Mouse (Mus musculus) left cerebral cortex, postnatal 14 days (tissue): ENCODE measurements around the gene Bmpr1b. TPM values are rescaled to one million over a fixed set of nuclear protein-coding genes. Genes with fewer than 3 reads are reported as not detected.

Experiments used
- DNase-seq, 2 experiments: peaks; one replicate each; pipeline ENCODE4 v3.0.0; 2021 to 2022; ENCODE audit warnings: low spot score in 2 of 2, mixed read lengths in 1 of 2
- intact Hi-C: fragments of 180-260 bp; cut with DNase I; formaldehyde crosslinking; loops from one replicate; pipeline ENCODE4 v1.15.1; 2025
- total RNA-seq, 2 experiments: library from RNA; stranded (reverse); gene quantifications; 2 replicates each; pipeline ENCODE4 v1.2.3; 2021

The Bmpr1b gene
- total RNA-seq, 2 experiments from 2014 or later, result 14.3 to 16.4 TPM

DNA sequence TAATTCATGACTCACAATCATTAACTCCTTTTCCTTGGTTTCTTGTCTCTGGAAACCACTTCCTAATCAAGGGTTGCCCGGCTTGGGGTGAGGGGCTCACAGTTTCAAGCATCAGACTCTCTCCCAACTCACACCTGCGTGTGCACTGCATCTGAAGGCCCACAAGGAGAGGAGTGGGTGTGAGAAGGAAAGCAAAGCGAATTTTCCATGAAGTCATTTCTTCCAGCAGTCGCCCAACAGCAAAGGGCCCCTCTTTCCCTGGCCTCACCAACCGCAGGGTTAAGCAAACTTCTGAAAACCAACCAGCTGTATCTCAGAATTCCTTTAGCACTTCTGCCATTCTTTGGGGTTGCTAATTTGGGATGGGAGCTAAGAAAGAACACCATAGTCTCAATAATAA lies 46.8 kb downstream of the Bmpr1b start:
- intact Hi-C loops, result no loop called here
- no peak for DNase-seq

DNA sequence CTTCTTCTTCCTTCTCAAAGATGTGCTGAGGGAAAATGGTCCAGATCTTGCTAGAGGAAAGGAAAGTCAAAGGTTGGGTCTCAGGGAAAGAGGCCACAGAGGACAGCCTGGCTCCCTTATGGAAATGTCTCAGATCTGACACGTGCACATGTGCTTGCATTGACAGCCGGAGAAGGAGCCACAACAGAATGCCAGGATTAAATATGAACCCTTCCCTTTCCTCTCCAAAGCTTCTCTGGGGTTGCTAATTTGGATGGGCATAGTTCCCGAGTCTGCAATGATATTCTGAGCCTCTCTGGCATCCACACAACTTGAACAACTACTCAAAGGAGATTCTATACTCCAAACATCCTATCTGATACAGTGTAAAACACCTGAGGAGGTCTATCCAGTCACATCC lies 48.4 kb downstream of the Bmpr1b start:
- DNase-seq, result no peak
- intact Hi-C loops, result no loop called here

DNA sequence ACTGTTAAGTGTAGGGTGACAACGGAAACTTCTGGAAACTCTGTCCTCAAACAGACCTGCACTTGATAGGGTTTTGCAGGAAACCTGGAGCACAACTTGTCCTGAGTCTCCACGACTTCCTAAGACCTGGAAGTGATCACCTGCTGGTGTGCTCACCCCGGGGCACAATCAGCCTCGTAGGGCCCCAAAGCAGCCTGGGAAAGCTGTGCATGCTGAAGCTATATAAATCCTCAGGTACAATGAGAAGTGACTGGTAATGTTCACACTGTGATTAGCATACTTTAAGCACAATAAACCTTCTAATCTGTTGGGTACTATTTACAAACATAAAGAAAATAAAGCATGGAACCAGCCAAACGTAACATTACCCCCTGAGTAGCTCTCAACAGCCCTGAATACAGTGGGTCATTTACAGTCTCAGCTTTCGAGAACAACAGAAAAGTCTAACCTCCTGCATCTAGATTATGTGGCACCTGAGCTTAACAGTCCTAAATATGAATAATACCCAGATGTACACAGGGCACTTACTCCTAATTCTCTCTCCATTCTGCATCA lies 54.4 kb downstream of the Bmpr1b start:
- intact Hi-C loops, result no loop called here
- DNase-seq, result no peak

DNA sequence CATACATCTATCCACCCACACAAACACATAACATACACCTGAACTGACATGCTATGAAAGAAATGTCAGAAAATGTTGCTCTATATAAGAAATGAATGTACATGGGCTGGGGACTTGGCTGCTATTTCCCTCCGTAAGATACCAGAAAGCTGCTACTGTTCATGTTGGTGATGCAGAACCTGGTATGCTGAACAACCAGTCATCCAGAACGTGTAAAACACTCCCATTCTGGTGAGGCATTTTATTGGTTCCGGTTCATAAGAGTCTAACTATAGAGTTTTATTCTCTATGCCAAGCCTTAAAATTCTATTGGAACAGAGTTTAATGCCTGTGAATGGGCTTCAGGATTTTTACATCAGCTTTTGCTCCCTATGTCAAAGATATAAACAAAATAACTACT lies 55.0 kb downstream of the Bmpr1b start:
- intact Hi-C loops, result no loop called here

DNA sequence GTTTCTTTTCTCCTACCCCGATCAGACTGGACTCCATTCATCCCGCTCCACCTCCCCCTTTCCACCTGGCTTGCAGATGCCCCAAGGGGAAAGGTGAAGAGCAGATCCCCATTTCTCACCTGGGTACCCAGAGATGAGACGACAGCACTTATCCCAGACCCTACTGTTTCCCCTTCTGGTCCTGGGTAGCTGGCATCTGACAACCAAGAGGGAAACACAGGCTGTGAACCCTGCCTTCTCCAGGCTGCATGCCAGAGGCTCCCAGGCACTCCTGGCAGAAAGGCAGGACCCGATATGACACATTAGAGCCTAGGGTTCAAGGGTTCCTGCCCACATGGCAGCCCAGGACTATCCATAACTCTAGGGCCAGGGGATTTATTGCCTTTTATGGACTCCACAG lies 56.0 kb downstream of the Bmpr1b start:
- intact Hi-C loops, result no loop called here
- DNase-seq, result no peak

More for the DNA sequence above, 55.0 kb downstream of the Bmpr1b start:
- DNase-seq, result no peak

DNA sequence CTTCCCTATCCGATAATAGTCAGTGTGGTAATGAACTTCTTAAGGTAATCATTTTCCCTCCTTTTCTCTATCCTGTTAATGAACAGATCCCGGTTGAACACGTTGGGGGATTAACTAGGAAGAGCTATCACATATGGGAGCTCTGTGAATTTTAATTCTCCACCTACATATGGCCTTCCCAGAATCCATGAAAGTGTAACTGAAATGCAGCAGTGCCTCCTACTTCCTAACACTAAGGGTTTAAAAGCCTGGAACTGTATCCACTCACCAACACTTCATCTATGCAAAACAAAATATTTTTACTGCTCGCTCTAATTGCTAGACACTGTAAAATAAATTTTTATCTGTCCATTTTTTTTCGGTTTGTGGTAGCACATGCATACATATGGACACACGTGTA lies 63.0 kb downstream of the Bmpr1b start:
- peak in 1 of 2 experiments; percentile 7 for DNase-seq
- intact Hi-C loops, result no loop called here

DNA sequence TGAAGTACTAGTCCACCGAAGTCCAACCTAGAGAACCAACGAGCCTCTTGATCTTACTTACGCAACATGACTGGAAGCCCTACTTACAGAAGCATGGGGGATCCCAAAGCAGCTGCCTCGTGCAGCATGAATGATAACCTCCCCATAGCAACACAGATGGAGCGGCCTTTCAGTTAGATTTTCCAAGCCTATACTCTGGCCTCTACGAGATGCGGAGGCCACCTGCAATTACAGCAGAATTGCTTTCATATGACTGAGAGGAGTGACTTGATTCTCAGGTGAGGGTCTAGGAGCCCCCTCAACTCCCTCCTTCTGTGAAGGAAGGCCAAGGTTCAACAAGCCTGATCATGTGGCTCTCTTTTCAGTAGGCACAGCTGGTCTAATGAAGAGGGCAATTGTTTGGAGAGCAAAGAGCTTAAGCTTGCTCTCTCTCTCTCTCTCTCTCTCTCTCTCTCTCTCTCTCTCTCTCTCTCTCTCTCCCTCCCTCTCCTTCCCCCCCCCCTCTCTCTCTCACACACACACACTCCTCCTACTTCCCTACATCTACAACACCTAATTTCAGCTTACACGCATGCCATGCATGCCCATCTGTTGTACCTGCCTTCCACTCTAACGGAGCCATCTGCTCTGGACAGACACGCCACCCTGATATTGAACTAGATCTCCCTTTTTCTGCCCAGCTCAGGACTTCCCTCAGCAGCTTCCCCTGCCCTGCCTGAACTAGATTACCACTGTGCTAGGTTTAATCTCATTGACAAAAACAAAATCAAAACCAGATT lies 65.0 kb downstream of the Bmpr1b start:
- intact Hi-C loops, result no loop called here
- DNase-seq, result no peak

DNA sequence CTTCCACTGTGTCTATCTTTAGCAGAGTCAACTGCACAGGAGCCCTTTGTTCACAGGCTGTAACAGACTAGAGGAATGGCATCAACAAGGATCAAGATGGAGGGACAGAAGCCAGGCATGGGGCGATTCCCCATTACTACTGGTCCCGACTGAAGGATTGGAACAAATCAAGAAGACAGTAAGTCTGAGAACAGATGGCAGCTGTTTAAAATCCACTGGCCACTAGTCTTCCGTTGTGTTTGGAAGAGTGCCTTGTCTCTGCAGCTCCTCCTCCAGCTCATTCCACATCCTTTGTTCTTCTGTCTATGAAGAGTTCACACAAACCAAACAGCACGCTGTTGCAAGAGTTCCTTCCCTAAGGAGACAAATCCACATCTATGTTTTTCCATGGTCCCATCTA lies 65.6 kb downstream of the Bmpr1b start:
- intact Hi-C loops, result no loop called here
- DNase-seq, result no peak

DNA sequence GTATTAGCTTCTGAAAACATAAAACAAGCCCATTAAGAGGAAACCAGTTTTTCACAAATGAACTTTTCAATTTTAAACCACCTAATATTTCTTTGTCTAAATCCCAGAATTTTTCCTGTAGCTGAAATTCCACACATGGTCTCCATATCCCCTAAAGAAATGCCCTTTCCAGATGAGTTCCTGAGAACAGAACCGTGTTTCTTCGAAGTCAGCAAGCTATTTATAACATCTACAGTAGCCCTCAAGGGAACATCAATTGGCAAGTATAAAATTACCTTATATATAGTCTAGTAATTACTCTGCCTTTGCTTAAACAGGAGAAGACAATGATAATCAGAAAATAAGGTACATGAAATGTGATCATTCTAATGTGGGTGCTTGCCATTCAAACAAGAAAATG lies 70.1 kb downstream of the Bmpr1b start:
- intact Hi-C loops, result no loop called here
- no peak for DNase-seq

DNA sequence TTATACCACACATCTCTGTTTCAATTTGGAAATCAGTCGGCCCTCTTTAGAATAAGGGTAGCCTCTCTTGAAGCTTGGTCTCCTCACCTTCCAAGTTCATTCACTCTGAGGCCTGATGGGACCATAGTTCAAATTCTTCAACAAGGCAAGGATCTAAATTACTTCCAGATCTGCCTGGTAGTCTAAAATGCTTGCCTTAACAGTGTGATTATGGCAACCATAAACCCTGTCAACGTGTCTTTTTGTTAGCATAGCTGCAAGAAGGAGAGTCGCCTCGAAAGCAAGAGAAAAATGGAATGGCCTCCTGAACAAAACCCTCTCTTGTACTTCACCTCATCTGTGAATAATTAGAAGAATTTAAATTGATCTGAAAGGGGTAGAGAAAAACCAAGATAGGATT lies 75.2 kb downstream of the Bmpr1b start:
- intact Hi-C loops, result no loop called here
- DNase-seq, result no peak

DNA sequence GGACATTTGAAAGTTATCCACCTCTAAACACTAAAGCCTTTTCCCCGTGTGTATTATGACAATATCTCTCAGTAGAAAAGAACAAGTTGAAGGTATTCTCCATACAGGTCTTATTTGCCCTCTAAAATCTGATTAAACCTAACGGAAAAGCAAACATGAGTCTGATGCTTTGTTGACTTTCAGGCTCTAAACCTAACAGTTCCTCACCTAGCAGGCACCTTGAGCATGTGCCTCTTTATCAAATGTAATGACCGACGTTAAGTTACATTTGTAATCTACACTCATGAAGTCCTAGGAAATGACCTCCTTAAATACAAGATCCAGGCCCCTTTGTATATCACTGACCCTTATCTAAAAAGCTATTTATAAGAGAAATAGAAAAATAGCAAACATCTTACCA lies 79.5 kb downstream of the Bmpr1b start:
- DNase-seq, result no peak
- intact Hi-C loops, result no loop called here

DNA sequence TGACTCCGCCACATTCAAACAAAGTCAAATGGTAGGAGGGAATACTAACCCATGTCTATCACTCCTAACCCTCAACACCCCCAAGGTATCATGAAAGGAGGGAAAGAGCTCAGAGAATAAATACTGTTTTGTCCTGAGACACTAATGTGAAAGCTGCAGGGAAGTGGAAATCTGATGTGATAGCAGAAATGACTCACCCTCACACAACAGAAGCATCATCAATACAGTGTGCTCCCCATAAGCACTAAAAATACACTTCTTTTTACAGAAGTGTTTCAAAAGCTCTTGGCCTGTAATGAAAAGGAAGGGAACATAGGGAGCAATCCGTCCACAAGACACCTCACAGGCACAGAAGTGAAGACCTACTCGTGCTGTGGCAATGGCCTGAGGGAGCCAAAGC lies 83.3 kb downstream of the Bmpr1b start:
- intact Hi-C loops, result no loop called here
- DNase-seq, result no peak

DNA sequence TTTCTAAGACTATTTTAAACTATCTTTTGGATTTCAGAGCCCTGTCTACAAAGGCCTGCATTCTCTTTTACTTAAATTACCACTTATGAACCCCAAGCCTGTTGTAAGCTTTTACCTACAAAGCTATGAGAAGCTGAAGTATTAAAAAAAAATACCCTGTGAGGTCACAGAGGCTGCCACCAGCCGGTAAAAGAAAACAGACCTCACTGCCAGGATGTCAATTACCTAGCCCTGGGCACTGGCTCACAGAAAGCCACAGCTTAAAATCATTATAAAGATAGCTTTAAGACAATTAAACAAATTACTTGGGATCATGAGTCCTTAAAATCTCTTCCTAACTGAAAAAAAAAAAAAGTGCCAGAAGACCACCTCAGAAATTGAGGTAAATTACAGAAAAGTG lies 85.1 kb downstream of the Bmpr1b start:
- intact Hi-C loops, result no loop called here
- no peak for DNase-seq

DNA sequence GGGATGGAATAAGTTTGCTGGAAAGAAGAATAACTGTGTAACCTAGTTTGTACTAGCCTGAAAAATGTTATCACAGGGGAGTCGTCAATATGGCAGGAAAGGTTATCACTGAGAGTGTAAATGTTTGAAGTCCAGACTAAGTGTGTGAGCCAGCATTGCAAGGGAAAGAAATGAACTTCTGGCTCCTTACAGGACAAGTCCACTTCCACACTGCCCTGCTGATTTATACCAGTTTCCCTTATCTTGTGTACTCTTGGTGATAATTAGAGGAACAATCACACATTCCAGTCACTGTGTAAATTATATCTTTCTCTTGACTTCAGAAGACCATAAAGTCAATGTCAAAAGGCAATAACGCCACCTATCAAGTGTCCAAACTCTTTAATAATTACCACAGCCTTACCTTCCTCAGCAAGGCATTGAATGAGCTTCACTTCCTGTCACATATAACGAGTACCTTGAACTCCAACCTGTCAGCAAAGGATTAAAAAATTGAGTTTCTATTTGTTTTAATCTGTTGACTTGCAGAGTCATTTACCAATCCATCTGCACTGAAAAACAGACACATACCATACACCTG lies 91.4 kb downstream of the Bmpr1b start:
- no peak for DNase-seq
- intact Hi-C loops, result no loop called here

DNA sequence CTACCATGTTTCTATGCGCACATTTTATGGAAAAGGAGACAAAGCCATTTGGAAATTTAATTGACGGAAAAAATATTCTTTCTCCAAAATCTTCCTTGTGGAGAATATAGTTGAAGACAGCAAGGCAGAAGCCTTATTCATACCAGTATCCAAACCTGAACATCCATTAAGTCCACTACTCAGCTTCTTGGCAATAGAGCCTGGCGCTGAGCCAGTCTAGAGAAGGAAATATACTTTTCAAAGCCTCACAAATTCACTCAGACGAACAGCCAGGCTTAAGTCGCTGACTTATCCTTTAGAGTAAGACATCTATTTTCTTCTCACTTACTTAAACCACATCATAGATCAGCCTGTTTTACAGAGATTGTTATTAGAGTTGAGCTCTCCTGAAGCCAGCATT lies 97.6 kb downstream of the Bmpr1b start:
- DNase-seq, result no peak
- intact Hi-C loops, result no loop called here

DNA sequence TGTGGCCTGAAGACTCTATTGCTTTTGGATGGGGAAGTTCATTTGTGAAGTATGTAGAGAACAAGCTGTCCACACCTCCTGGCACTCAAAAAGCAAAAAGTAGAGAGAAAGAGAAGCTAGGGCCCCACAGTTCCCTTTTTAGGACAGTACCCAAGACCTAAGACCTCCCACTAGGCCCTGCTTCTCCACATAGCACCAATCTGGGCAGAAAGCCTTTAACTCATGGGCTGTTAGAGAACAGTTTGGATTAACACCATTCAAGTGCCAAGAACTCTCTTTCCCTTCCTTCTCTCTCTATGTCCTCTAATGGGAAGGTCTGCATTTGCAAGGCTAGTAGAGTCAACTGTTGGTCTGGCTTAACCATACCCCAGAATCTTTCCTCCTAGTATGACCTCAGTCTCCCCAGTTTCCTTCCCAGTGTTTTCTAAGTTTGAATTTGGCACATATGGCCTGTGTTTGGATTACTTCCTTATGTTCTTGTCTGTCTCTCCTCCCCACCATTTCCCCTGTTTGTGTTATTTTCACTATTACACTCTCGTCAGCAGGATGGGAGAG lies 102.4 kb downstream of the Bmpr1b start:
- no peak for DNase-seq
- intact Hi-C loops, result no loop called here

DNA sequence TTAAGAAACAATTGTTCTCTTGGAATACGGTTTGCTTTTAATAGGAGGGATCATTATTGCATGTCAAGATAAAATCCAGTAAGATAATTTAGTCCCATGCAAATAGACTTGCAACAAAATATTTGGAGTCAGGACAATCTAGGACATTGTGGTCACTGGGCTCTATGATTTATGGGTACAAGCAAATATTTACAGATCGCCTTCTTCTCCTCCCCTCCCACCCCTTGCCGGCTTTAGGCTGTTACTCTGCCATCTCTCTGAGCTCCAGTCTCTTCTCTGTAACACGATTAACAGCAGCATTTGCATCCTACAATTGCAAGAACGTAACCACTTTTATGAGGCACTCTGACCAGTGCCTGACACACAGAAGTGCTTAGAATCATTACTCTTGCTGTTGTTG lies 104.1 kb downstream of the Bmpr1b start:
- no peak for DNase-seq
- intact Hi-C loops, result no loop called here

DNA sequence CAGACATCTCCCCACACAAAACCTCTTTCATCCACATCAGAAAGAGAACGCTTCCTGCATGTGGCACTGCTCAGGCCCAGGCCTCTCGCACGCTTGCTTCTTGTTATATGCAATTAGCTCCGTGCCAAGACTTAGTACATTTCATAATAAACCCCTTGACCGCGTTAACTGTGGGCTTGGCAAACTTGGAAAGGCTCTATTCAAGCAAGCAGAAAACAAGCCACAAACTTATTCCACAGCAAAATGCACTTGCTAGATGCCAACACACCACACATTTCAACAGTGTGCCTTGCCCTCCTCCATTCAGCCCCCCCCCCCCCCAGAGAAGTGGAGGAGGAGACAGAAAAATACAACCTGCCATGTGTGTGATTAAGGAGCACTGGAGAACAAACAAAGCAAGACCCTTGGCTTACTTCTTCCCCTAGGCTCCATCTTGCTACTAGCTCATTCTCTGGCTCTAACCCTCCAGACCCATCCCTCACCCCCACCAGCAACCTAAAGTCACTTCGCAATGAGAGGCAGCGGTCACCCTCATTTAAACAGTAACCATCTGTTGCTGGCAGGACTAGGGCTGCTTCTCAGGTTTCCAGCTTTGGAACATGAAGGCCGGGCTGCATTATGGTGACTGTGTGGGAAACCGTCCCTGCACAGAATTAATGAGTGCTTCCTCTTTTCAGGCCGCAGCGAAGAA lies 105.5 kb downstream of the Bmpr1b start:
- peak in 1 of 2 experiments; percentile 7 for DNase-seq
- intact Hi-C loops, result no loop called here

DNA sequence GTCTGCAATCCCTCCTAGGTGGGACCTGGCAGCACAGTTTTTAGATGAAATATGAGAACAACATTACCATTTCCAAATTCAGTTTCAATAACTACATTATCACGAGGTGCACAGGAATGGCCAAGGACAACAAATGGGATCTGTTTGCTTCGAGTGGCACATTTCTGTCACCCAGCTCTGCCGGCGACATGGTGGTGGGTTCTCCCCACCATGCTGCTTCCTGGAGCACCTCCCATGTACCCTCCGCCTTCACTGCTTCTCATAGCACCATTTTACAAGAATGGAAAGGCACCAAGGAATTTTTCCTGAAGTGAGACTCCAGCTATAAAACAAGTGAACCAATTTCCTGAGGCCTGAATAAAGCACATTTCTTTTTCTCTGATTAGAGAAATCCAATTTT lies 108.0 kb downstream of the Bmpr1b start:
- no peak for DNase-seq
- intact Hi-C loops, result no loop called here

DNA sequence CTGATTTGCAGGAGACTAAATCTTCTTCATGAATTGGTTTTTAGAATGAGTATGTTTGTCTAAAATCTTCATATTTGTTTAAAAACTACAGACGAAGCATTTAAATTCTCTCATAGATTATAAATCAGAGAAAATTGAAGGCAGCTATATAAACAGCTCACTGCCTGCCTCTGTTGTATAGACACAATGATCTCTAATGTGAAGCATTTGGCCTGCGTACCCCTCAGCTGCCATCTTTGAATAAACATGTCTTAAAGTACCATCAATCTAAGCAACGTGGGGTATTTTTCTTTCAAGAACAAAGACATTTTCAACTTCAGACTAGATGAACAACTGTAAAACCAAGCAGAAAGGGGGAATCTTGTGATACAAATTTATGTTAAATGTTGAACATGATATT lies 109.3 kb downstream of the Bmpr1b start:
- intact Hi-C loops, result no loop called here

More for the DNA sequence above, 109.3 kb downstream of the Bmpr1b start:
- no peak for DNase-seq
